Mouse (Mus musculus): ENCODE results near the gene Slc47a2.
"Not testable (repeated sequence)": the region's sequence is repeated elsewhere in the genome, so short reads cannot be mapped to it uniquely, and the experiment has no call there.

Gene Slc47a2

GRCm38 (mm10) chr11:61341233-61341632 lies 1.4 kb downstream of the Slc47a2 start:
- no peak for DNase-seq (ENCODE audit: low spot score)

GRCm38 (mm10) chr11:61340374-61340773 lies 2.3 kb downstream of the Slc47a2 start:
- no peak for DNase-seq (ENCODE audit: low spot score)

- DNase-seq (ENCODE audit: low spot score): no peak
Observed at GRCm38 (mm10) chr11:61337586-61337985, 5.1 kb downstream of the Slc47a2 start.

- DNase-seq (ENCODE audit: low spot score): no peak
Observed at GRCm38 (mm10) chr11:61320904-61321687, 21.6 kb downstream of the Slc47a2 start.

GRCm38 (mm10) chr11:61319923-61320567 lies 22.6 kb downstream of the Slc47a2 start:
- DNase-seq (ENCODE audit: low spot score): no peak

- no peak for DNase-seq (ENCODE audit: low spot score)
Observed at GRCm38 (mm10) chr11:61319233-61319922, 23.3 kb downstream of the Slc47a2 start.

GRCm38 (mm10) chr11:61316864-61317263 lies 25.8 kb downstream of the Slc47a2 start:
- DNase-seq (ENCODE audit: low spot score): no peak

- no peak for DNase-seq (ENCODE audit: low spot score)
Observed at GRCm38 (mm10) chr11:61310321-61310720, 32.3 kb downstream of the Slc47a2 start.

- no peak for DNase-seq (ENCODE audit: low spot score)
Observed at GRCm38 (mm10) chr11:61309831-61310230, 32.8 kb downstream of the Slc47a2 start.

GRCm38 (mm10) chr11:61307795-61308194 lies 34.9 kb downstream of the Slc47a2 start:
- DNase-seq (ENCODE audit: low spot score): no peak

GRCm38 (mm10) chr11:61305377-61305776 lies 37.3 kb downstream of the Slc47a2 start:
- peak; percentile 42 for DNase-seq (ENCODE audit: low spot score)

GRCm38 (mm10) chr11:61304535-61304934 lies 38.1 kb downstream of the Slc47a2 start:
- DNase-seq (ENCODE audit: low spot score): not testable (repeated sequence)

- no peak for DNase-seq (ENCODE audit: low spot score)
Observed at GRCm38 (mm10) chr11:61300716-61301392, 41.8 kb downstream of the Slc47a2 start.

- DNase-seq (ENCODE audit: low spot score): no peak
Observed at GRCm38 (mm10) chr11:61300205-61300604, 42.5 kb downstream of the Slc47a2 start.

GRCm38 (mm10) chr11:61297901-61298300 lies 44.8 kb downstream of the Slc47a2 start:
- DNase-seq (ENCODE audit: low spot score): no peak

GRCm38 (mm10) chr11:61297326-61297725 lies 45.3 kb downstream of the Slc47a2 start:
- no peak for DNase-seq (ENCODE audit: low spot score)

- DNase-seq (ENCODE audit: low spot score): peak; percentile 33
Observed at GRCm38 (mm10) chr11:61296556-61296955, 46.1 kb downstream of the Slc47a2 start.

GRCm38 (mm10) chr11:61295556-61295955 lies 47.1 kb downstream of the Slc47a2 start:
- no peak for DNase-seq (ENCODE audit: low spot score)

GRCm38 (mm10) chr11:61294431-61294830 lies 48.2 kb downstream of the Slc47a2 start:
- DNase-seq (ENCODE audit: low spot score): no peak

- peak; percentile 57 for DNase-seq (ENCODE audit: low spot score)
Observed at GRCm38 (mm10) chr11:61293251-61293650, 49.4 kb downstream of the Slc47a2 start.

GRCm38 (mm10) chr11:61284323-61284722 lies 58.3 kb downstream of the Slc47a2 start:
- no peak for DNase-seq (ENCODE audit: low spot score)

GRCm38 (mm10) chr11:61283414-61284049 lies 59.1 kb downstream of the Slc47a2 start:
- DNase-seq (ENCODE audit: low spot score): no peak
